Mouse (Mus musculus): Measurements from ENCODE around the gene Olfr521. TPM values are rescaled to one million over a fixed set of nuclear protein-coding genes. Genes with fewer than 3 reads are reported as not detected.
"Not testable (repeated sequence)": the region's sequence is repeated elsewhere in the genome, so short reads cannot be mapped to it uniquely, and the experiment has no call there.

Olfr521 gene
- polyA plus RNA-seq, 1 experiment from 2014 or later: not detected

DNA sequence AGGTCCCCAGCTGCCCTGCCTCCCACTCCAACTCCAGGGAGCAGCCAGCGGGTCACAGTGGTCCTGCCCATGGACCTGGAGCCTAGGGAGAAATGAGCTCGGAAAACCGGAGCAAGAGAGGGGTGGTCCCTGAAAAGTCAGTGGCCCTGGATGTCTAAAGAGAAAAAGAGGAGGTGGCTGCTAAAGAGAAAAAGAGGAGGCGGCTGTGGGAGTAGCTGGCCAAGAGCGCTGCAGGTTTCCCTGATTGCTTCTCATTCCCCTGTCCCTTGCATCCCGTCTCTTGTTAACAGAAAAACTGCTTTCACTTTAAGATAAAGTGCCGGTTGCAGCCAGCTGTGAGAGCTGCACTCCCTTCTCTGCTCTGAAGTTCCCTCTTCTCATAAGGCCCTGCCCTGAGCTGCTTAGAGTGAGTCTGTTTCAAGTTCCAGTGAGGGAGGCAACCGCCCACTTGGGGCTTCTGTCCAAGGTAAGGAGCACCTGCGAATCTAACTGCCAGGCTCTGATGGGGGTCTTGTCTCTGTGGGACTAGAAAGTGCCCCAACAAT is 54.9 kb downstream of the Olfr521 start:
- H3K27ac ChIP-seq; DNase-seq (ENCODE audit: low spot score); H3K4me1 ChIP-seq; H3K4me3 ChIP-seq; H3K36me3 ChIP-seq; H3K9me3 ChIP-seq (replicated peaks); H3K27me3 ChIP-seq (ENCODE audit: low read depth, poor library complexity, severe bottlenecking): not testable (repeated sequence)
- WGBS: 18% methylated on average over 9 of the region's 9 CpGs

Other genes starting within 250 kb of the Olfr521 start
- gene Arrb1, start 228.0 kb upstream of the Olfr521 start, polyA plus RNA-seq (2016; fragmentation: Nextera tagmentation; extraction: Ambion mirVana): 8.8 and 10.0 TPM in 2 replicates
- gene Tpbgl, start 136.4 kb upstream of the Olfr521 start, polyA plus RNA-seq (2016; fragmentation: Nextera tagmentation; extraction: Ambion mirVana): 0.05 TPM in 1 of 2 replicates, not detected in the other
- 0.92 and 1.6 TPM in 2 replicates for gene Slco2b1, start 52.2 kb upstream of the Olfr521 start, polyA plus RNA-seq (2016; fragmentation: Nextera tagmentation; extraction: Ambion mirVana)
- not detected in 2 replicates for gene Olfr520, start 33.2 kb upstream of the Olfr521 start, polyA plus RNA-seq (2016; fragmentation: Nextera tagmentation; extraction: Ambion mirVana)
- 1.1 and 2.2 TPM in 2 replicates for gene Neu3, start 64.9 kb downstream of the Olfr521 start, polyA plus RNA-seq (2016; fragmentation: Nextera tagmentation; extraction: Ambion mirVana)
- gene Xrra1, start 95.6 kb downstream of the Olfr521 start, polyA plus RNA-seq (2016; fragmentation: Nextera tagmentation; extraction: Ambion mirVana): 0.31 and 0.35 TPM in 2 replicates
- 348 and 375 TPM in 2 replicates for gene Spcs2, start 100.0 kb downstream of the Olfr521 start, polyA plus RNA-seq (2016; fragmentation: Nextera tagmentation; extraction: Ambion mirVana)
- gene Rnf169, start 216.9 kb downstream of the Olfr521 start, polyA plus RNA-seq (2016; fragmentation: Nextera tagmentation; extraction: Ambion mirVana): 5.6 and 6.3 TPM in 2 replicates
- 0.14 and 0.19 TPM in 2 replicates for gene Chrdl2, start 242.7 kb downstream of the Olfr521 start, polyA plus RNA-seq (2016; fragmentation: Nextera tagmentation; extraction: Ambion mirVana)